Mouse (Mus musculus) spleen, adult 2 months (tissue): ENCODE results near the gene Olfr142.
"Not testable (repeated sequence)": the region's sequence is repeated elsewhere in the genome, so short reads cannot be mapped to it uniquely, and the experiment has no call there.

Source experiments
- CTCF ChIP-seq: fragments of 200-500 bp; IDR thresholded peaks from 2 replicates; pipeline ENCODE4 v1.5.1; 2011; ENCODE audit warnings: mild to moderate bottlenecking, inconsistent platforms; ENCODE audit not compliant: insufficient read depth, insufficient read length, insufficient replicate concordance; ENCODE audit errors: extremely low read depth
- POLR2A ChIP-seq: fragments of 200-500 bp; IDR thresholded peaks from 2 replicates; pipeline ENCODE4 v1.6.1; 2011; ENCODE audit warnings: low read depth, low read length, inconsistent platforms

- TF ChIP-seq CTCF, POLR2A: not testable (repeated sequence)
Measured at GRCm38 (mm10) chr2:90224393-90224792, 33.0 kb downstream of the Olfr142 start, which contains the start of gene Olfr1506.
